Mouse (Mus musculus): ENCODE results near the gene Ppm1l. TPM values are rescaled to one million over a fixed set of nuclear protein-coding genes. Genes with fewer than 3 reads are reported as not detected.
A peak's percentile ranks its signal among the peaks of the same experiment; 100 is the strongest.

Ppm1l gene
- polyA plus RNA-seq, 1 experiment: 0.10 TPM

DNA sequence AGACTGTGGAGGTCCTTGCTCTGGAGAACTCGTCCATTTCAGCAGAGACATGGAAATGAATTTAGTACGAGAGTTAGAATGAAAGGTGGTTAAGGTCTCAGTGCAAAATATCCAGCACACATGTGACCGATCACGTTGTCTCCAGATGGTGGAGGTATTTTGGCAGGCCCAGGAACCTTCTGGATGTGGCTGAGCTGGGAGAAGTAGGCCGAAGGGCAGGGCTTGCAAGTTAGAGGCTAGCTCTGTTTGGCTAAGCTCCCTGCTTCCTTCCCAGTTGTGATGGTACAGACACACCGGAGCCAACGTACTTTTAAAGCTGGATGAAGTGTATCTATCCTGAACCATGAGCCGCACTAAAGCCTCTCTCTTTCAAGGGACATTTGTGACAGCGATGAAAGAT lies 76.4 kb downstream of the Ppm1l start:
- Histone ChIP-seq H3K4me1 (no peaks in the 10 kb centered on the region), H3K36me3 (replicated peaks; ENCODE audit: low read length) (no peaks in the 10 kb centered on the region), H3K9me3 (peaks cover 17% of the 10 kb centered on the region), H3K4me3 (replicated peaks) (no peak overlapping the region), H3K27me3 (replicated peaks) (no peaks in the 10 kb centered on the region)
- no peak for TF ChIP-seq GATA1 (IDR thresholded peaks at IDR 0.05; ENCODE audit: borderline replicate concordance, low read length)
- no peak for TF ChIP-seq FLI1 (IDR thresholded peaks at IDR 0.05; ENCODE audit: low read length)

DNA sequence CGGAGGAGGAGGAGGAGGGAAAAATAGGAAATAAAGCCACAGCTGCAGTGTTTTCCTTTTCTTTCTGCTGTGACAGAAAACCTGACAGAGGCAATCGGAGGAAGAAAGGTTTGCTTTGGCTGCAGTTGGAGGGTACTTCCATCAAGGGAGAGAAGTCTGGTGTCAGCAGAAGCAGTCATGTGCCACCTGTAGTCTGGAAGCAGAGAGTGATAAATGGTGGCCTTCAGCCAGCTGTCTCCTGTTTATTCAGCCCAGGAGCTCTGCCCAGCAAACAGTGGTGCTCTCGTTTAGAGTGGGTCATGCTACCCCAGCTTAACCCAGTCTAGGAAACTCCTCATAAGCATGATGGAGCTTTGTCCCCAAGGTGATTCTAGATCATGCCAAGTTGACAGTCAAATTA lies 77.3 kb downstream of the Ppm1l start:
- Histone ChIP-seq H3K9me3 (peaks cover 17% of the 10 kb centered on the region), H3K4me3 (replicated peaks) (no peak overlapping the region), H3K4me1 (no peaks in the 10 kb centered on the region), H3K36me3 (replicated peaks; ENCODE audit: low read length) (no peaks in the 10 kb centered on the region), H3K27me3 (replicated peaks) (no peaks in the 10 kb centered on the region)
- TF ChIP-seq GATA1 (IDR thresholded peaks at IDR 0.05; ENCODE audit: borderline replicate concordance, low read length) (no peak), FLI1 (IDR thresholded peaks at IDR 0.05; ENCODE audit: low read length) (no peak)

DNA sequence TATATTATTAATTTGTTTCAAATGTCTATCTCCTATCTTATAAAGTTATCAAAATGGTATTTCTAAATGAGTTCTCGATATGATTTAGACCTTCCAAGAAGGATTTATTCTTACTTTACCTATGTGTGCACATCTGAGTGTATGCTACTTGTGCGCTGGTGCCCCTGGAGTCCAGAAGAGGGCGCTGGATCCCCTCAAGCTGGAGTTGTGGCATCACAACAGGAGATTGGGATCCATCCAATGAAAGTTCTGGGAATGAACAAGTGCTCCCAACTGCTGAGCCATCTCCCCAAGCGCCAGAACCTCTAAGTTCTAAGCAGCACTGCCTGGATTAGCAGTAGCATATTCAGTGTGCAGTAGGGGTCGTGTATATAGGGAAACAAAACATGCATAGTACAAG lies 78.4 kb downstream of the Ppm1l start:
- no peaks in the 10 kb centered on the region for H3K36me3 ChIP-seq (replicated peaks; ENCODE audit: low read length)
- H3K4me3 ChIP-seq (replicated peaks): no peak overlapping the region
- TF ChIP-seq GATA1 (IDR thresholded peaks at IDR 0.05; ENCODE audit: borderline replicate concordance, low read length) (no peak), FLI1 (IDR thresholded peaks at IDR 0.05; ENCODE audit: low read length) (no peak)
- H3K27me3 ChIP-seq (replicated peaks): no peaks in the 10 kb centered on the region
- H3K4me1 ChIP-seq: no peaks in the 10 kb centered on the region
- peaks cover 21% of the 10 kb centered on the region for H3K9me3 ChIP-seq

DNA sequence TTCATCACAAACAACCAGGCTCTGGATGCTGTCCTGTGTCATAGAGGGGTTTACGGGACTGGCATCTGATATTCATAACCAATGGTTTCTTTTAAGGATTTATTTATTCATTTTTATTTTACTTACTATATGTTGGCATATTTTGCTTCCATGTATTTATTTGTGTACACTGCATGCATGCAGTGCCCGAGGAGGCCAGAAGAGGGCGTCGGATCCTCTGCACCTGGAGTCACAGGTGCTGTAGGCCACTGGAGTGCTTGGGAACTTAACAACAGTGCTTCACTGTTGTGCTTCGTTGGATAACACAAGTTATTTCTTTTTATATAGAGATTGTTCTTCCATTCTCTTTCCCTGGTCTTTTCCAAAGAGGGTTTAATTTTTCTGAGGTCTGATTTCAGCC lies 81.1 kb downstream of the Ppm1l start:
- TF ChIP-seq GATA1 (IDR thresholded peaks at IDR 0.05; ENCODE audit: borderline replicate concordance, low read length) (no peak), FLI1 (IDR thresholded peaks at IDR 0.05; ENCODE audit: low read length) (no peak)
- Histone ChIP-seq H3K9me3 (peaks cover 21% of the 10 kb centered on the region), H3K4me1 (no peaks in the 10 kb centered on the region), H3K27me3 (replicated peaks) (no peaks in the 10 kb centered on the region), H3K36me3 (replicated peaks; ENCODE audit: low read length) (no peaks in the 10 kb centered on the region), H3K4me3 (replicated peaks) (no peak overlapping the region)

DNA sequence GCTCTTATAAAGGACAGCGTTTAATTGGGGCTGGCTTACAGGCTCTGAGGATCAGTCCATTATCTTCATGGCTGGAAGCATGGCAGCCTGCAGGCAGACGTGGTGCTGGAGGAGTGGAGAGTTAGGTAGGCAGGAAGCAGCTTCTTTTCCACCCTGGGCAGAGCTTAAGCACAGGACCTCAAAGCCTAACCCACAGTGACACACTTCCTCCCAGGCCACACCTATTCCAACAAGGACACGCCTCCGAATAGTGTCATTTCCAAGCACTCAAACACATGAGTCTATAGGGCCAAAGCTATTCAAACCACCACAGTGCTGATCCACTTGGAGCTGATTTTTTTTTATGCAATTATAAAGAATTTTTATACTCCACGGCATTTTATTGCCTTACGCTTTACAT lies 82.7 kb downstream of the Ppm1l start:
- peaks cover 13% of the 10 kb centered on the region for H3K9me3 ChIP-seq
- H3K36me3 ChIP-seq (replicated peaks; ENCODE audit: low read length): no peaks in the 10 kb centered on the region
- H3K27me3 ChIP-seq (replicated peaks): no peaks in the 10 kb centered on the region
- no peaks in the 10 kb centered on the region for H3K4me1 ChIP-seq
- TF ChIP-seq FLI1 (IDR thresholded peaks at IDR 0.05; ENCODE audit: low read length) (no peak), GATA1 (IDR thresholded peaks at IDR 0.05; ENCODE audit: borderline replicate concordance, low read length) (no peak)
- peak overlapping the region; percentile 62 for H3K4me3 ChIP-seq (replicated peaks)

DNA sequence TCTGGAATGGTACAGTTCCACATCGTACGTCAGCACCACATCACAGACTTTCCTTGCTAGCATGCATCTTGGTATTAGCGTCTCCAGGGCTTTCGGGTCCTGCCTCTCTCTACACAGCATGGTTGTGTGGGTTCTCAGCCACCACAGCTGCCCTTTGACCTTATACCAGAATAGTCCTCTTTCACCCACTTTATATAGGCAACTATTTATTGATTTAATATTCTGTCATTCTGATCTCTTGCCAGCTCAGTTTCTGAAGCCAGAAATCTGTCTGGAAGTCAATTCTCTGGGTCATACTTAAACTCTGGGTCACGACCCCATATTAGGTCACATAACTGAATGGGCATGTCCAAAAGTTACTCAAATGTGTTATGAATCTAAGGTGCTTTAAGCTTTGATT lies 86.5 kb downstream of the Ppm1l start:
- Histone ChIP-seq H3K27me3 (replicated peaks) (no peaks in the 10 kb centered on the region), H3K9me3 (peaks cover 14% of the 10 kb centered on the region), H3K36me3 (replicated peaks; ENCODE audit: low read length) (no peaks in the 10 kb centered on the region), H3K4me3 (replicated peaks) (no peak overlapping the region), H3K4me1 (no peaks in the 10 kb centered on the region)
- no peak for TF ChIP-seq FLI1 (IDR thresholded peaks at IDR 0.05; ENCODE audit: low read length)
- no peak for TF ChIP-seq GATA1 (IDR thresholded peaks at IDR 0.05; ENCODE audit: borderline replicate concordance, low read length)

DNA sequence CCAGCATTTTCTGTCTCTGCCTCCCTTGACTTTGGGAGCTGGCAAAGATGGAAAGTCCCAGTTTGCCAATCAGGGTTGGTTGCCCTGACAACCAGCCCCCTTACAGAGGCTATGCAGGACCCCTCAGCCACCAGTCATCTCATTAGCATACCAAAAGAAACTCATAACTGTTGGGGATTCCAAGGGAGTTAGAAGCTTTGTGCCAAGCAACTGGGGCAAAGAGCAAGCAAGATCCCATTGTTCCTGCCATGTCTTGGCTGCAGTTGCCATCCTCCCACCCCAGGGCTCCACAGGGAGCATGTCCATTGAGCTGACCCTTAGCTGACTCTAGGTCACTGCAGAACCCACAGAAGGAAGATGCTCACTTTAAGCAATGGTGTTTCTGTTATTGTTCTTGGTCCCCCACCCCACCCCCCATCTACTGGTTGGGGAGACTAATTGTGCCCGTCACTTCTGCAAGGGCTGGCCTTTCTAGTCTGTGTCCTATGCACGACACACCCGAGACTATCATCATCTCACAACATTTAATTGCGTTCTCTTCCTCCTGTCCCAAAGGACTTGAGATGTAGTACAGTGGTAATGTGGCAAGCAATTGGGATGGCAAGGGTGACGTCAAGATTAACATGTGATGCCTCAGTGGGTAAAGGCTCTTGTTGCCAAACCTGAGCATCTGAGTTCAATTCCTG lies 89.7 kb downstream of the Ppm1l start:
- H3K4me3 ChIP-seq (replicated peaks): no peak overlapping the region
- peaks cover 9% of the 10 kb centered on the region; the same call in 1 of the 2 replicates for H3K9me3 ChIP-seq
- TF ChIP-seq GATA1 (IDR thresholded peaks at IDR 0.05; ENCODE audit: borderline replicate concordance, low read length) (no peak), FLI1 (IDR thresholded peaks at IDR 0.05; ENCODE audit: low read length) (no peak)
- no peaks in the 10 kb centered on the region for H3K36me3 ChIP-seq (replicated peaks; ENCODE audit: low read length)
- no peaks in the 10 kb centered on the region for H3K4me1 ChIP-seq
- H3K27me3 ChIP-seq (replicated peaks): no peaks in the 10 kb centered on the region

DNA sequence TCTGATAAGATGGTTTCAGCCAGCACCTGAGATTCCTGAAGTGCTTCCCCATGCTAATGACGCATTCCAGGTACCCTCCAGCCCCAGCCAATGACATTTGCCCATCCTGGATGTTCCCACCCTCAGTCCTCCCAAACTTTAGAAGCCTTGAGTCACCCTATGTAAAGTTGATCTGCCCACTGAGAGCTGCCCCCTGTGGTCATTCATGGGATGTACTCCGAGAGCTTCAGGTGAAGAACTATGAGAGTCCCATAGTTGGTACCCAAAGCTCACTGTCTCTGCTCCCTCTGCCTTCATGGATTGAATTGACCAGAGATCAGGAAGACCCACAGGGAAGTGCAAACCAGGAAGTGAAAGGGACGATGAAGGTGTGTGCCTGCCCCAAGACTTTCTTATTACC lies 91.4 kb downstream of the Ppm1l start:
- Histone ChIP-seq H3K36me3 (replicated peaks; ENCODE audit: low read length) (no peaks in the 10 kb centered on the region), H3K9me3 (peaks cover 9% of the 10 kb centered on the region; the same call in 1 of the 2 replicates), H3K4me1 (no peaks in the 10 kb centered on the region), H3K27me3 (replicated peaks) (no peaks in the 10 kb centered on the region), H3K4me3 (replicated peaks) (no peak overlapping the region)
- TF ChIP-seq FLI1 (IDR thresholded peaks at IDR 0.05; ENCODE audit: low read length) (no peak), GATA1 (IDR thresholded peaks at IDR 0.05; ENCODE audit: borderline replicate concordance, low read length) (no peak)

DNA sequence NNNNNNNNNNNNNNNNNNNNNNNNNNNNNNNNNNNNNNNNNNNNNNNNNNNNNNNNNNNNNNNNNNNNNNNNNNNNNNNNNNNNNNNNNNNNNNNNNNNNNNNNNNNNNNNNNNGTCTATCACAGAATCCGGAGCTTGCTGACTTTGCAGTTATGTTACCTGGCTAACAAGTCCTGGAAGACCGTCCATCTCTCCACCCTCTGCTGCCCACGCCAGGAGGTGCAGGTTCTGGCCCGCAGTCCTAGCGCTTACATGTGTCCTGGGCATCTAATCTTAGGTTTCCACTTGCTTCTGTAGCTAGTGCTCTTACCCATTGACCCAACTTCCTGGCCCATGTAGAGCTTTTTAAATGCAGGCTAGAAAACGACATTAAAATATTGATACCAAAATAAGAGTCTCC lies 99.5 kb downstream of the Ppm1l start:
- Histone ChIP-seq H3K9me3 (no peaks in the 10 kb centered on the region; the same call in 1 of the 2 replicates), H3K27me3 (replicated peaks) (no peaks in the 10 kb centered on the region), H3K4me3 (replicated peaks) (no peak overlapping the region), H3K4me1 (no peaks in the 10 kb centered on the region), H3K36me3 (replicated peaks; ENCODE audit: low read length) (no peaks in the 10 kb centered on the region)
- TF ChIP-seq GATA1 (IDR thresholded peaks at IDR 0.05; ENCODE audit: borderline replicate concordance, low read length) (no peak), FLI1 (IDR thresholded peaks at IDR 0.05; ENCODE audit: low read length) (no peak)

DNA sequence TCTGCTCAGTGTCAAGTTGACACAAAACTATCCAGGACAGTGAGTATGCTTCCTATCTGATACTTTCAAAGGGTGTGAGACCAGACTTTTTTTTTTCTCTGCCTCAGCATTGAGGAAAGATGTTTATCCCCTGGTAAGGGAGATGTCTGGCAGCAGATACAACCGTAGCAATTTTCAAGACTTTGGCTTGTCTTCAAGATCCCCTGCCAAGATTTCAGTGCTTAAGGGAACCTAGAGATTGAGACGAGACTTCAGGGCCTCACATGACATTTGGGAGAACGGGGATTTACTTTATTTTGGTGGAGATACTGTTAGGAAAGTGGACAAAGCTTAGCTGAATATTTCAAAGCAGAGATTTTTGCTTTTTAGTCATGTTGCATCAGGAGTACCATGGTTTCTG lies 106.1 kb downstream of the Ppm1l start:
- Histone ChIP-seq H3K4me3 (replicated peaks) (no peak overlapping the region), H3K9me3 (peaks cover 22% of the 10 kb centered on the region), H3K36me3 (replicated peaks; ENCODE audit: low read length) (no peaks in the 10 kb centered on the region), H3K4me1 (no peaks in the 10 kb centered on the region), H3K27me3 (replicated peaks) (no peaks in the 10 kb centered on the region)
- TF ChIP-seq FLI1 (IDR thresholded peaks at IDR 0.05; ENCODE audit: low read length): no peak
- TF ChIP-seq GATA1 (IDR thresholded peaks at IDR 0.05; ENCODE audit: borderline replicate concordance, low read length): no peak

Measured in megakaryocyte, embryonic 14.5 days (primary cell).